Mouse (Mus musculus): ENCODE data around the gene Plrg1. TPM values are rescaled to one million over a fixed set of nuclear protein-coding genes. Genes with fewer than 3 reads are reported as not detected.

Gene Plrg1
- polyA plus RNA-seq (2016; fragmentation: Nextera tagmentation; extraction: Ambion mirVana) = 112 and 115 TPM in 2 replicates

GRCm38 (mm10) chr3:83055281-83056038 lies at the start of gene Plrg1:
Gene Plrg1, plus strand, starts transcription at chr3:83055522.
- Histone ChIP-seq H3K9ac (replicated peaks) (peak within 1 kb of the TSS; percentile 83), H3K4me2 (replicated peaks) (peak within 1 kb of the TSS; percentile 85), H3K4me3 (peak within 1 kb of the TSS; percentile 84), H3K36me3 (peaks cover 32% of the 10 kb centered on the region), H3K27me3 (no peaks in the 10 kb centered on the region), H3K4me1 (peaks cover 10% of the 10 kb centered on the region), H3K27ac (replicated peaks) (peak within 1 kb of the TSS; percentile 63), H3K9me3 (no peaks in the 10 kb centered on the region)
- ATAC-seq (ENCODE audit: low FRiP score, low read depth) = peak; percentile 99
- under 1% methylated on average over 61 of the region's 61 CpGs for WGBS

- H3K36me3 ChIP-seq = no peaks in the 10 kb centered on the region
- H3K4me1 ChIP-seq = no peaks in the 10 kb centered on the region
- WGBS = 55% methylated on average over 7 of the region's 7 CpGs
- H3K9ac ChIP-seq (replicated peaks) = no peak within 1 kb of the TSS
- no peak within 1 kb of the TSS for H3K27ac ChIP-seq (replicated peaks)
- H3K4me3 ChIP-seq = no peak within 1 kb of the TSS
- H3K9me3 ChIP-seq = no peaks in the 10 kb centered on the region
- no peaks in the 10 kb centered on the region for H3K27me3 ChIP-seq
- H3K4me2 ChIP-seq (replicated peaks) = no peak within 1 kb of the TSS
- ATAC-seq (ENCODE audit: low FRiP score, low read depth) = no peak
Measured at GRCm38 (mm10) chr3:83007557-83007956, 47.8 kb upstream of the Plrg1 start, which contains the start of gene Fgg. Gene Fgg, plus strand, starts transcription at chr3:83007724.

- no peaks in the 10 kb centered on the region for H3K4me1 ChIP-seq
- H3K27me3 ChIP-seq = no peaks in the 10 kb centered on the region
- no peak overlapping the region for H3K27ac ChIP-seq (replicated peaks)
- H3K36me3 ChIP-seq = no peaks in the 10 kb centered on the region
- H3K9me3 ChIP-seq = no peaks in the 10 kb centered on the region
- no peak overlapping the region for H3K9ac ChIP-seq (replicated peaks)
- H3K4me2 ChIP-seq (replicated peaks) = no peak overlapping the region
- 83% methylated on average over 11 of the region's 11 CpGs for WGBS
- no peak overlapping the region for H3K4me3 ChIP-seq
- ATAC-seq (ENCODE audit: low FRiP score, low read depth) = no peak
Measured at GRCm38 (mm10) chr3:83010291-83010690, 45.0 kb upstream of the Plrg1 start.

- H3K27ac ChIP-seq (replicated peaks) = no peak overlapping the region
- 87% methylated on average over 4 of the region's 4 CpGs for WGBS
- H3K4me1 ChIP-seq = no peaks in the 10 kb centered on the region
- H3K9ac ChIP-seq (replicated peaks) = no peak overlapping the region
- no peaks in the 10 kb centered on the region for H3K27me3 ChIP-seq
- no peak overlapping the region for H3K4me3 ChIP-seq
- no peaks in the 10 kb centered on the region for H3K9me3 ChIP-seq
- ATAC-seq (ENCODE audit: low FRiP score, low read depth) = no peak
- H3K4me2 ChIP-seq (replicated peaks) = no peak overlapping the region
- no peaks in the 10 kb centered on the region for H3K36me3 ChIP-seq
Measured at GRCm38 (mm10) chr3:83011136-83011535, 44.2 kb upstream of the Plrg1 start.

GRCm38 (mm10) chr3:83011565-83011964 lies 43.8 kb upstream of the Plrg1 start:
- H3K9me3 ChIP-seq = no peaks in the 10 kb centered on the region
- no peak overlapping the region for H3K27ac ChIP-seq (replicated peaks)
- no peak for ATAC-seq (ENCODE audit: low FRiP score, low read depth)
- H3K9ac ChIP-seq (replicated peaks) = no peak overlapping the region
- H3K4me2 ChIP-seq (replicated peaks) = no peak overlapping the region
- H3K36me3 ChIP-seq = no peaks in the 10 kb centered on the region
- H3K27me3 ChIP-seq = no peaks in the 10 kb centered on the region
- H3K4me3 ChIP-seq = no peak overlapping the region
- 73% methylated on average over 4 of the region's 4 CpGs for WGBS
- H3K4me1 ChIP-seq = no peaks in the 10 kb centered on the region

- Histone ChIP-seq H3K4me3 (no peak overlapping the region), H3K4me1 (no peaks in the 10 kb centered on the region), H3K4me2 (replicated peaks) (no peak overlapping the region), H3K27ac (replicated peaks) (no peak overlapping the region), H3K27me3 (no peaks in the 10 kb centered on the region), H3K36me3 (no peaks in the 10 kb centered on the region), H3K9ac (replicated peaks) (no peak overlapping the region), H3K9me3 (no peaks in the 10 kb centered on the region)
- WGBS = 94% methylated on average over 19 of the region's 19 CpGs
- ATAC-seq (ENCODE audit: low FRiP score, low read depth) = no peak
Measured at GRCm38 (mm10) chr3:83012636-83013035, 42.7 kb upstream of the Plrg1 start.

- Histone ChIP-seq H3K4me2 (replicated peaks) (no peak overlapping the region), H3K9ac (replicated peaks) (no peak overlapping the region), H3K36me3 (no peaks in the 10 kb centered on the region), H3K4me1 (no peaks in the 10 kb centered on the region), H3K27ac (replicated peaks) (no peak overlapping the region), H3K27me3 (no peaks in the 10 kb centered on the region), H3K4me3 (no peak overlapping the region), H3K9me3 (no peaks in the 10 kb centered on the region)
- WGBS = 90% methylated on average over 10 of the region's 10 CpGs
- no peak for ATAC-seq (ENCODE audit: low FRiP score, low read depth)
Measured at GRCm38 (mm10) chr3:83013951-83014350, 41.4 kb upstream of the Plrg1 start.

- no peaks in the 10 kb centered on the region for H3K36me3 ChIP-seq
- no peaks in the 10 kb centered on the region for H3K9me3 ChIP-seq
- no peak overlapping the region for H3K27ac ChIP-seq (replicated peaks)
- H3K4me1 ChIP-seq = no peaks in the 10 kb centered on the region
- no peak overlapping the region for H3K4me2 ChIP-seq (replicated peaks)
- WGBS = 79% methylated on average over 1 of the region's 1 CpGs
- no peak overlapping the region for H3K9ac ChIP-seq (replicated peaks)
- no peaks in the 10 kb centered on the region for H3K27me3 ChIP-seq
- no peak for ATAC-seq (ENCODE audit: low FRiP score, low read depth)
- H3K4me3 ChIP-seq = no peak overlapping the region
Measured at GRCm38 (mm10) chr3:83016236-83016635, 39.1 kb upstream of the Plrg1 start.

- WGBS = 84% methylated on average over 2 of the region's 2 CpGs
- Histone ChIP-seq H3K9me3 (no peaks in the 10 kb centered on the region), H3K27ac (replicated peaks) (no peak overlapping the region), H3K36me3 (no peaks in the 10 kb centered on the region), H3K27me3 (no peaks in the 10 kb centered on the region), H3K4me3 (no peak overlapping the region), H3K4me2 (replicated peaks) (no peak overlapping the region), H3K9ac (replicated peaks) (no peak overlapping the region), H3K4me1 (no peaks in the 10 kb centered on the region)
- no peak for ATAC-seq (ENCODE audit: low FRiP score, low read depth)
Measured at GRCm38 (mm10) chr3:83020387-83020786, 34.9 kb upstream of the Plrg1 start.

GRCm38 (mm10) chr3:83021176-83021575 lies 34.1 kb upstream of the Plrg1 start:
- H3K27ac ChIP-seq (replicated peaks) = no peak overlapping the region
- no peak overlapping the region for H3K9ac ChIP-seq (replicated peaks)
- no peak overlapping the region for H3K4me2 ChIP-seq (replicated peaks)
- H3K9me3 ChIP-seq = no peaks in the 10 kb centered on the region
- no peak overlapping the region for H3K4me3 ChIP-seq
- ATAC-seq (ENCODE audit: low FRiP score, low read depth) = no peak
- no peaks in the 10 kb centered on the region for H3K36me3 ChIP-seq
- no peaks in the 10 kb centered on the region for H3K27me3 ChIP-seq
- H3K4me1 ChIP-seq = no peaks in the 10 kb centered on the region
- WGBS = 92% methylated on average over 5 of the region's 5 CpGs

GRCm38 (mm10) chr3:83025036-83025435 lies 30.3 kb upstream of the Plrg1 start:
- 66% methylated on average over 6 of the region's 6 CpGs for WGBS
- no peak for ATAC-seq (ENCODE audit: low FRiP score, low read depth)
- H3K4me2 ChIP-seq (replicated peaks) = no peak overlapping the region

GRCm38 (mm10) chr3:83025475-83026301 lies 29.6 kb upstream of the Plrg1 start, which contains the start of gene Fga:
Gene Fga, plus strand, starts transcription at chr3:83026076.
- Histone ChIP-seq H3K4me3 (no peak within 1 kb of the TSS), H3K4me1 (no peaks in the 10 kb centered on the region), H3K9ac (replicated peaks) (no peak within 1 kb of the TSS), H3K27me3 (no peaks in the 10 kb centered on the region), H3K27ac (replicated peaks) (no peak within 1 kb of the TSS), H3K4me2 (replicated peaks) (no peak within 1 kb of the TSS), H3K9me3 (no peaks in the 10 kb centered on the region), H3K36me3 (no peaks in the 10 kb centered on the region)
- 81% methylated on average over 9 of the region's 9 CpGs for WGBS
- ATAC-seq (ENCODE audit: low FRiP score, low read depth) = no peak

More at GRCm38 (mm10) chr3:83025036-83025435, 30.3 kb upstream of the Plrg1 start:
- H3K36me3 ChIP-seq = no peaks in the 10 kb centered on the region
- H3K27ac ChIP-seq (replicated peaks) = no peak overlapping the region
- no peak overlapping the region for H3K4me3 ChIP-seq
- H3K9ac ChIP-seq (replicated peaks) = no peak overlapping the region
- H3K9me3 ChIP-seq = no peaks in the 10 kb centered on the region
- H3K4me1 ChIP-seq = no peaks in the 10 kb centered on the region
- H3K27me3 ChIP-seq = no peaks in the 10 kb centered on the region

All from midbrain, embryonic 12.5 days (tissue).